Mouse (Mus musculus) retina, postnatal 7 days (tissue): ENCODE results near the gene Pitx1.

Experiments used
- DNase-seq: peaks from one replicate; pipeline ENCODE4 v3.0.0-alpha.2; 2012; ENCODE audit warnings: low read depth, low spot score

Gene Pitx1

DNA sequence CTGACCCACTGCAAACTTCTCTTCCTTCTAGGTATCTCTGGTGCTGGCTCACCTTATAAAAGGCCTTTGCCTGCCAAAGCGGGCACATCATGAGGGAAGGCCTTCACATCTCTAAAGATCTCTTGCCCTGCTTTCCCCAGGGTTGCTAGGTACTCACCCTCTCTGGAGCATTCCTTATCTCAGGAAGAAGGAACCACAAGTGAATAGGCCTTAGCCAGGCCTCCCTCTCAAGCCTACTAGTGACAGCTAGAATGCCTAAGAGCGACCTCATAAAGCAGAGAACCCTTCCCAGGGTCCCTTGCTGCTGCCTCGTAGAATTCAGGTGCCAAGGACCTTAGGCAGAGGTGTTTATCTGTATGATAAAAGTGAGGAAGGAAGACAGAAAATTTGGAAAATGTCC, 51.7 kb downstream of the Pitx1 start, which contains the start of gene Catsper3:
Gene Catsper3, plus strand, starts transcription at position 301 of the 400 bp plus-strand sequence.
- no peak for DNase-seq

DNA sequence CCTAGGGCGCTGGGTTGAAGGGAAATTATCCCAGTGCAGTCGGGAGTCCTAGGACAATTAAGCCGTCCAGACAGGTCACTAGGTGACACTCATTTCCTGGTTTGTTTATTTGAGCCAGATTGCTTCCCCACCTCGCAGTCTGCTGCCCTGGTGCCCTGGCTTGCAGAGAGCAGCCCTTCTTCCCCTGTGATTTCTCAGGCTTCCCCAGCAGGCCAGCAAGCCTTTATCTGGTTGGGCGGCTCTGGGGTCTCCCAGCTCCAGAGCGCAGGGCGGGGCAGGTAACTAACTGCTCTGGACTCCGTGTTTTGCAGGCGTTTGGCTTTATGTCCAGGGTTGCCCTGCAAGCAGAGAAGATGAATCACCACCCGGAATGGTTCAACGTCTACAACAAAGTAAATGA, 60.9 kb downstream of the Pitx1 start:
- no peak for DNase-seq
